Mouse (Mus musculus) forebrain, postnatal 0 days (tissue): ENCODE results near the gene Gtf2i. TPM values are rescaled to one million over a fixed set of nuclear protein-coding genes. Genes with fewer than 3 reads are reported as not detected.
A peak's percentile ranks its signal among the peaks of the same experiment; 100 is the strongest.

Experiments
- ATAC-seq: fragments of 200-750 bp; cut with Nextera tagmentation; 2 replicates; pipeline ENCODE4 v1.8.0; 2017; ENCODE audit warnings: mild to moderate bottlenecking, moderate library complexity
- DNase-seq: peaks from one replicate; pipeline ENCODE4 v3.0.0-alpha.2; 2015
- H3K27ac ChIP-seq: fragments of 300-500 bp; sonication (generic); 2 replicates; pipeline ENCODE4 v1.5.1; 2014; ENCODE audit warnings: low read depth, mild to moderate bottlenecking, antibody characterized with exemption, low read length, moderate library complexity, mixed read lengths
- H3K27me3 ChIP-seq: fragments of 300-500 bp; sonication (generic); 2 replicates; pipeline ENCODE4 v1.6.1; 2014; ENCODE audit warnings: mild to moderate bottlenecking, low read length, mixed read lengths; ENCODE audit not compliant: insufficient read depth
- H3K36me3 ChIP-seq: fragments of 300-500 bp; sonication (generic); 2 replicates; pipeline ENCODE4 v1.6.1; 2014; ENCODE audit warnings: mild to moderate bottlenecking, moderate library complexity; ENCODE audit not compliant: insufficient read depth
- H3K4me1 ChIP-seq: fragments of 300-500 bp; sonication (generic); 2 replicates; pipeline ENCODE4 v1.6.1; 2014; ENCODE audit warnings: antibody characterized with exemption; ENCODE audit not compliant: insufficient read depth
- H3K4me2 ChIP-seq: fragments of 300-500 bp; sonication (generic); 2 replicates; pipeline ENCODE4 v1.6.1; 2014; ENCODE audit warnings: low read depth, mild to moderate bottlenecking, moderate library complexity
- H3K4me3 ChIP-seq: fragments of 300-500 bp; sonication (generic); 2 replicates; pipeline ENCODE4 v1.5.1; 2014; ENCODE audit warnings: low read depth, low read length, mixed read lengths
- H3K9ac ChIP-seq: fragments of 300-500 bp; sonication (generic); 2 replicates; pipeline ENCODE4 v1.6.1; 2014; ENCODE audit warnings: mild to moderate bottlenecking
- H3K9me3 ChIP-seq: fragments of 300-500 bp; sonication (generic); 2 replicates; pipeline ENCODE4 v1.6.1; 2016; ENCODE audit warnings: low read length
- CTCF ChIP-seq: sonication (generic); IDR thresholded peaks from 2 replicates; pipeline ENCODE4 v1.5.1; 2016; ENCODE audit warnings: antibody characterized with exemption, control low read depth, low read depth
- WGBS: fragments of 180-500 bp; shearing (Covaris S2); extraction: QIAGEN DNeasy Blood & Tissue Kit; methylation state at CpG from one replicate; pipeline ENCODE4 v1.1.7; 2014; 5-methylcytosine and 5-hydroxymethylcytosine counted together
- polyA plus RNA-seq: library from polyadenylated mRNA; unstranded; fragments of >200 nt; fragmentation: Nextera tagmentation; extraction: Ambion mirVana; gene quantifications from 2 replicates; pipeline ENCODE4 v1.2.1, GENCODE M21; 2015
- total RNA-seq: library from RNA; depleted of rRNA; stranded (reverse); fragments of >200 nt; gene quantifications from 2 replicates; pipeline ENCODE4 v1.2.3, GENCODE M21; 2014

Gene Gtf2i
- total and polyA plus RNA-seq, 2 experiments from 2014 or later, result 85.6 to 120 TPM

DNA sequence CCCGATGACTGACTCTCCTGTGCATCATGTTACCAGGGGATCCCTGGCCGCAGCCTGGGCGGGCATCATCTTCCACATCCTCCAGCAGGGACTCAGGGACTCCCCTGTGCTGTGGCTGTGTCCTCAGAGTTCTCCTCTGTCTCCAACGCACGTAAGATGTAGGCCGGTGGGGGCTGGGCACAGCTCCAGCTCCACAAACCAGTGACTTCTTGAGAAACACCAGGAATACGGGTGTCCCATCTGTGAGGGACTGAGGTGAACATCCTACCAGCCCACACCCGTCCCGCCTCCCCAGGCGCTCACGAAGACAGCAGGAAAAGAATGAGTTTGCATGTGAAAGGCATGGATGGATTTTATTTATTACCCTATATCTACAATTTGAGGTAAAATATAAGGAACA lies 77.1 kb downstream of the Gtf2i start:
- no peak overlapping the region for H3K4me2 ChIP-seq
- DNase-seq (no peak), ATAC-seq (no peak)
- H3K9me3 ChIP-seq, result no peaks in the 10 kb centered on the region
- peaks cover 69% of the 10 kb centered on the region for H3K36me3 ChIP-seq
- H3K27ac ChIP-seq, result no peak overlapping the region
- no peak overlapping the region for H3K9ac ChIP-seq
- 90% methylated on average over 11 of the region's 11 CpGs for WGBS
- no peak for TF ChIP-seq CTCF
- H3K4me1 ChIP-seq, result 0 out of 2 replicates have a peak, but pooled peaks cover 5% of the 10 kb centered on the region
- H3K4me3 ChIP-seq, result no peak overlapping the region
- no peaks in the 10 kb centered on the region for H3K27me3 ChIP-seq

DNA sequence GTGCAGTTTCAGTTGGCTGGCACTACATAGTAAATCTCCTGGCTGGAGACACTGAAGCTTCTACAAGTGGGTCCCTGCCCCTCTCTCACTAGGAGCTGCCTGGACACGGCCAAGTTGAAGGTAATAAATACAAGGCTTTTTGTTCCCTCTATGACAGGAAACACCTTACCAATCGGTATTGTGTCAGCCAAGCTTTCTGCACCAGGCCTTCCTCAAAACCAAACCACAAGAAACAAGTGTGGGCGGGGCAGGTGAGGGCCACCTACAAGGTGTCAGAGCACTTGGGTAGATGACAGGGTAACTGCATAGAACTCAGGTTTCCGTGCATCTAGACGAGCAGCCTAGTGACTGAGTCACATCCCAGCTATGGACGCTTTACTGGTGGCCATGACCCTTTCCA lies 77.8 kb downstream of the Gtf2i start:
- DNase-seq (no peak), ATAC-seq (no peak)
- no peak overlapping the region for H3K27ac ChIP-seq
- no peak overlapping the region for H3K4me3 ChIP-seq
- TF ChIP-seq CTCF, result no peak
- WGBS, result 92% methylated on average over 6 of the region's 6 CpGs
- no peaks in the 10 kb centered on the region for H3K27me3 ChIP-seq
- H3K36me3 ChIP-seq, result peaks cover 62% of the 10 kb centered on the region
- H3K9ac ChIP-seq, result no peak overlapping the region
- 0 out of 2 replicates have a peak, but pooled peaks cover 5% of the 10 kb centered on the region for H3K4me1 ChIP-seq
- H3K9me3 ChIP-seq, result no peaks in the 10 kb centered on the region
- H3K4me2 ChIP-seq, result no peak overlapping the region

DNA sequence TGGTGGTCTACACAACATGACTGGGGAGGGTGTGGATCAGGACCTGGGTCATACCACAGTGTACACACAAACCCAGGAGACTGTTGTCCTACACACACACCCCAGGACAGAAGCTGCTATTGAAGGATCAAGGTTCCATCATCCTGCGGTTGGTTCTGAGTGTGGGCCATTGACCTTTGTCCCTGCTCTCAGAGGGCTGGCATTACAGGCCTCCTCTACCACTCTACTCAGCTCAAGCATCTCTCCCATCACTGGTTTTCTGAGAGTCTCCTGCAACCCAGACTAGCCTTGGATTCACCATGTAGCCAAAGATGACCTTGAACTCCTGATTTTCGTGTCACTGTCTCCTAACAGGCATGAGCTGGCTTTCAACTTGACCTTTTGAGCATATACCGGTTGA lies 78.3 kb downstream of the Gtf2i start:
- TF ChIP-seq CTCF, result no peak
- Histone ChIP-seq H3K27ac (no peak overlapping the region), H3K27me3 (no peaks in the 10 kb centered on the region), H3K4me3 (no peak overlapping the region), H3K4me2 (no peak overlapping the region), H3K9ac (no peak overlapping the region), H3K36me3 (peaks cover 58% of the 10 kb centered on the region), H3K9me3 (no peaks in the 10 kb centered on the region), H3K4me1 (0 out of 2 replicates have a peak, but pooled peaks cover 5% of the 10 kb centered on the region)
- 93% methylated on average over 3 of the region's 3 CpGs for WGBS
- no peak for ATAC-seq
- DNase-seq, result no peak

DNA sequence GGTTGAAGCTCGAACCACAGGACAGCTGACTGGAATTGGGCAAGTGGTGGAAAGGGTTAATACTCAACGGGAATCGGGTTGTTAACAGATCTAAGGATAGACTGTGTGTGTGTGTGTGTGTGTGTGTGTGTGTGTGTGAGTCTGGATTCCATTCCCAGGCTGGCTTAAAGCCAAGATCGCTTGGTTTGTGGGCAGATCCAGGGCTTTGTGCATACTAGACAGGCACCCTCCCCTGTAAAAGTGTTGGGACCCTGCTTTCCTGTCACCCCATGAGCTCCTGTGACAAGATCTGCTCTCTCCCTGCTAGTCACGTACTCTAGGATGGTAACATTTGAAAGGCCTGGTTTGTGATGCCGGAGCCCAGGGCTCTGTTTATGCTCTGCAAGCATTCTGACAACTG lies 79.4 kb downstream of the Gtf2i start:
- WGBS, result 21% methylated on average over 6 of the region's 6 CpGs
- ATAC-seq, result peak; percentile 45
- Histone ChIP-seq H3K27me3 (no peaks in the 10 kb centered on the region), H3K9me3 (no peaks in the 10 kb centered on the region), H3K4me1 (0 out of 2 replicates have a peak, but pooled peaks cover 5% of the 10 kb centered on the region), H3K4me2 (no peak overlapping the region), H3K36me3 (peaks cover 47% of the 10 kb centered on the region), H3K27ac (peak overlapping the region; percentile 66), H3K9ac (no peak overlapping the region), H3K4me3 (no peak overlapping the region)
- peak; percentile 84 for DNase-seq
- no peak for TF ChIP-seq CTCF

DNA sequence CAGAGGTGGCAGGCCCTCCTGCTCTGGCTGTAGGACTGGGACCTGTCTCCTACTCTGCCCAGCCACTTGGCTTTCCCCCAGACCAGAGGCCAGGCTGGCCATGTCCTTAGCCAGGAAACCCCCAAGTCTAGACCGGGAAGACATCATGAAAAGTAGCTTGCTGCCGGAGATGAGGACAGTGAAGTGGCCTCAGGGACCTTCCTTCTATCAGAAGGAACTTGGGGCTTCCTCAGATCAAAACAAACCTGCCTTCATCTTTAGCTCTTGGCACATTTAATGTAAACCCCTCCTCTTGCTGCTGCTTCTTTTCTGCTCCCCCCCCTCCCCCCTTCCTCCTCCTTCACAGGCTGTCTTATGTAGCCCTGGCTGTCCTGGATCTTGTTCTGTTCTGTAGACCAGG lies 80.4 kb downstream of the Gtf2i start:
- Histone ChIP-seq H3K27ac (no peak overlapping the region), H3K9ac (no peak overlapping the region), H3K36me3 (peaks cover 38% of the 10 kb centered on the region), H3K4me2 (no peak overlapping the region), H3K4me3 (no peak overlapping the region), H3K4me1 (0 out of 2 replicates have a peak, but pooled peaks cover 5% of the 10 kb centered on the region), H3K27me3 (no peaks in the 10 kb centered on the region), H3K9me3 (no peaks in the 10 kb centered on the region)
- no peak for ATAC-seq
- WGBS, result 57% methylated on average over 2 of the region's 2 CpGs
- no peak for DNase-seq
- no peak for TF ChIP-seq CTCF

DNA sequence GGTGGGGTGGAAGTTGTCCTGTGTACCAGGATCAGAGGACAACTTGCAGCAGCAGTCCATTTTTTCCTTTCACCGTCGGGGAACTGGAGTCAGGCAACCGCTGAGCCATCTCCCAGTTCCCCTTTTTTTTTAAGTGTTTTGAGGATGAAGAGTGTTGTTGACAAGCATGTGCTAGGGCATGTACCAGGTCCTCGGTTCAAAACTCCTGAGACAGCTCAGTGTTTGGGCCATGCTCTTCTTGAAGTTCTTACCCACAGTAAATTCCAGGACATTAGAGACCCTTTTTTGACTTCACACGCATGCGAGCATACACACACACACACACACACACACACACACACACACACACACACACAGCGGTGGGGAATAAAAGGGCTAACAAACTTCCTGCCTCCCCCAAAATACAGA lies 81.3 kb downstream of the Gtf2i start:
- H3K4me1 ChIP-seq, result 0 out of 2 replicates have a peak, but pooled peaks cover 5% of the 10 kb centered on the region
- WGBS, result 66% methylated on average over 7 of the region's 7 CpGs
- ATAC-seq, result no peak

DNA sequence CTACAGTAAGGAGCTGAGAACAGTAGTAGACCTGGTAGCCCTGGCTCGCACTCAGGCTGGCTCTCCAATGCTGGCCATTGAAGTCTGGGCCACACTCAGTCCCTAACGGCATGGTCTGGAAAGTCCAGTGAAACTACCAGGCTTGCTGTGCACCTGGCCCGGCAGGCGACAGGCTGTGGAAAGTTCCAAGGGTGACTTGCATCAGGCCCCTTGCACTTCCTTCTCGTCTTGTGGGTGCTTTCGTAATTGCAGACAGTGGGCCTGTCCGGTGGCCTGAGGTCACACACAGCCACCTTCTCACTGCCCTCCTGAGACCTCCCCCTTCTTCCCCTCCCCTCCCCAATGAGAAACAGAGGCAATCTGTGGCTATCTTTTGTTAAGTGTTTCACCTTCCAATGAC lies 82.0 kb downstream of the Gtf2i start:
- WGBS, result 61% methylated on average over 7 of the region's 7 CpGs
- Histone ChIP-seq H3K36me3 (peaks cover 21% of the 10 kb centered on the region), H3K4me3 (no peak overlapping the region), H3K27ac (no peak overlapping the region), H3K9me3 (no peaks in the 10 kb centered on the region), H3K4me1 (0 out of 2 replicates have a peak, but pooled peaks cover 5% of the 10 kb centered on the region), H3K27me3 (no peaks in the 10 kb centered on the region), H3K9ac (no peak overlapping the region), H3K4me2 (no peak overlapping the region)
- no peak for ATAC-seq
- no peak for DNase-seq
- no peak for TF ChIP-seq CTCF

More for the DNA sequence above, 81.3 kb downstream of the Gtf2i start:
- Histone ChIP-seq H3K9me3 (no peaks in the 10 kb centered on the region), H3K4me2 (no peak overlapping the region), H3K9ac (no peak overlapping the region), H3K27me3 (no peaks in the 10 kb centered on the region), H3K4me3 (no peak overlapping the region), H3K36me3 (peaks cover 28% of the 10 kb centered on the region), H3K27ac (no peak overlapping the region)
- no peak for DNase-seq
- no peak for TF ChIP-seq CTCF
